Mouse (Mus musculus) c-Kit-positive CD71-positive TER-119-negative erythroid progenitor cells, embryonic 14.5 days (primary cell): ENCODE measurements around the gene Enpp4.

Source experiments
- DNase-seq: peaks from one replicate; pipeline ENCODE4 v3.0.0-alpha.2; 2013; ENCODE audit warnings: low read depth

Gene Enpp4

GRCm38 (mm10) chr17:44090916-44091315 lies 14.7 kb downstream of the Enpp4 start:
- no peak for DNase-seq

GRCm38 (mm10) chr17:44088226-44088625 lies 17.4 kb downstream of the Enpp4 start:
- no peak for DNase-seq

- DNase-seq, result no peak
Observed at GRCm38 (mm10) chr17:44083156-44083555, 22.5 kb downstream of the Enpp4 start.

- peak; percentile 58 for DNase-seq
Observed at GRCm38 (mm10) chr17:44078631-44079350, 26.8 kb downstream of the Enpp4 start, which contains the start of gene Enpp5. Gene Enpp5, plus strand, starts transcription at chr17:44078813.

GRCm38 (mm10) chr17:44077843-44078160 lies 27.8 kb downstream of the Enpp4 start:
- no peak for DNase-seq

- DNase-seq, result no peak
Observed at GRCm38 (mm10) chr17:44077146-44077842, 28.3 kb downstream of the Enpp4 start.

- DNase-seq, result no peak
Observed at GRCm38 (mm10) chr17:44076051-44076680, 29.4 kb downstream of the Enpp4 start.

- DNase-seq, result no peak
Observed at GRCm38 (mm10) chr17:44075601-44076000, 30.0 kb downstream of the Enpp4 start.

- no peak for DNase-seq
Observed at GRCm38 (mm10) chr17:44071680-44072079, 33.9 kb downstream of the Enpp4 start.

- DNase-seq, result no peak
Observed at GRCm38 (mm10) chr17:44068876-44069275, 36.7 kb downstream of the Enpp4 start.

- DNase-seq, result no peak
Observed at GRCm38 (mm10) chr17:44061289-44061890, 44.2 kb downstream of the Enpp4 start.

- DNase-seq, result no peak
Observed at GRCm38 (mm10) chr17:44060781-44061180, 44.8 kb downstream of the Enpp4 start.

GRCm38 (mm10) chr17:44058145-44058544 lies 47.5 kb downstream of the Enpp4 start:
- DNase-seq, result no peak

- no peak for DNase-seq
Observed at GRCm38 (mm10) chr17:44057123-44057522, 48.5 kb downstream of the Enpp4 start.

GRCm38 (mm10) chr17:44053427-44053826 lies 52.2 kb downstream of the Enpp4 start:
- DNase-seq, result no peak
